Mouse (Mus musculus) midbrain, embryonic 15.5 days (tissue): ENCODE measurements around the gene Adra2b. TPM values are rescaled to one million over a fixed set of nuclear protein-coding genes. Genes with fewer than 3 reads are reported as not detected.

Experiments
- ATAC-seq: fragments of 200-750 bp; cut with Nextera tagmentation; replicated peaks from 2 replicates; pipeline ENCODE4 v1.8.0; 2017; ENCODE audit warnings: moderate TSS enrichment
- H3K27ac ChIP-seq: fragments of 300-500 bp; sonication (generic); 2 replicates; pipeline ENCODE4 v1.5.1; 2015; ENCODE audit warnings: mild to moderate bottlenecking, inconsistent platforms
- H3K27me3 ChIP-seq: fragments of 300-500 bp; sonication (generic); replicated peaks from 2 replicates; pipeline ENCODE4 v1.6.1; 2015; ENCODE audit warnings: inconsistent platforms
- H3K36me3 ChIP-seq: fragments of 300-500 bp; sonication (generic); replicated peaks from 2 replicates; pipeline ENCODE4 v1.6.1; 2015; ENCODE audit warnings: inconsistent platforms
- H3K4me1 ChIP-seq: fragments of 300-500 bp; sonication (generic); 2 replicates; pipeline ENCODE4 v1.6.1; 2015; ENCODE audit warnings: inconsistent platforms
- H3K4me2 ChIP-seq: fragments of 300-500 bp; sonication (generic); 2 replicates; pipeline ENCODE4 v1.6.1; 2015; ENCODE audit warnings: inconsistent platforms, mild to moderate bottlenecking, moderate library complexity
- H3K4me3 ChIP-seq: fragments of 300-500 bp; sonication (generic); 2 replicates; pipeline ENCODE4 v1.5.1; 2015; ENCODE audit warnings: mild to moderate bottlenecking, inconsistent platforms
- H3K9ac ChIP-seq: fragments of 300-500 bp; sonication (generic); 2 replicates; pipeline ENCODE4 v1.6.1; 2015; ENCODE audit warnings: mild to moderate bottlenecking, inconsistent platforms
- H3K9me3 ChIP-seq: fragments of 300-500 bp; sonication (generic); 2 replicates; pipeline ENCODE4 v1.6.1; 2016; ENCODE audit warnings: inconsistent platforms
- WGBS: fragments of 180-500 bp; shearing (Covaris S2); methylation state at CpG from one replicate; pipeline ENCODE4 v1.1.7; 2015; ENCODE audit warnings: mixed read lengths; 5-methylcytosine and 5-hydroxymethylcytosine counted together
- polyA plus RNA-seq: library from polyadenylated mRNA; unstranded; fragments of >200 nt; fragmentation: Nextera tagmentation; extraction: Ambion mirVana; gene quantifications from 2 replicates; pipeline ENCODE4 v1.2.1, GENCODE M21; 2015

The Adra2b gene
- polyA plus RNA-seq, 1 experiment from 2014 or later, result 0.19 TPM

DNA sequence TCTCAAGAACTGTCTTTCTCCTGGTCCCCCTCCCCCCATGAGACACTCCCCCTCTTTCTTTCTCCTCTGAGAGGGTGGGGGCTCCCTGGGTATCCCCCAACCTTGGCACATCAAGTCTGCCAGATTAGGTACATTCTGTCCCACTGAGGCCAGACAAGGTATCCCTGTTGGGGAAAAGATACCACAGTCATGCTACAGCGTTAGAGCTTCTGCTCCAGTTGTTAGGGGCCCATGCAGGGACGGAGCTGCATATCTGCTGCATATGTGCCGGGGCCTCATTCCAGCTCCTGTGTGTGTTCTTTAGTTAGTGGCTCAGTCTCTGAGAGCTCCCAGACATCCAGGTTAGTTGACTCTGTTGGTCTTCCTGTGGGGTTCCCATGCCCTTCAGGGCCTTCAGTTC, 11.1 kb downstream of the Adra2b start:
- Histone ChIP-seq H3K27ac (no peak overlapping the region), H3K4me1 (peaks cover 8% of the 10 kb centered on the region; the same call in 1 of the 2 replicates), H3K4me3 (no peak overlapping the region), H3K4me2 (no peak overlapping the region), H3K27me3 (no peaks in the 10 kb centered on the region), H3K36me3 (no peaks in the 10 kb centered on the region), H3K9ac (no peak overlapping the region), H3K9me3 (no peaks in the 10 kb centered on the region)
- ATAC-seq, result no peak
- WGBS, result 90% methylated on average over 3 of the region's 3 CpGs

DNA sequence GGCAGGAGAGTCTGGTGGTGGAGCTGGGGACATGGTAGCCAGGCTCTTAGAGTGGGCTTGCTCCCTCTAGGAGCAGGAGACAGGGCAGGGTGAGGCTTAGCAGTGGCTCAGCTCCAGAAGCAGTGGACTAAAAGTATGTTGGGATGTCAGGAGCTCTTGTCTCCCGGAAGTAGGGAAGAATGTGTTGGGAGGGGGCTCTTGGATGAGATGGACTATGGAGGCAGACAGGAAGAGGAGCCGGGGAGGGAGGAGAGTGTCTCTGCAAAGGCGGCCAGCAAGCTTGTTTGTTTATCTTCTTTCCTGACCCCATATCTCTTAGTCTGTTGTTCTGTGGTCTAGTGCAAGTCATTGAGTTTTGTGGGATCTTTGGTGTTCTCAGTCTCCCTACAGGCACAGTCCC, 12.1 kb downstream of the Adra2b start:
- ATAC-seq, result no peak
- WGBS, result 77% methylated on average over 3 of the region's 3 CpGs
- no peak overlapping the region for H3K9ac ChIP-seq
- no peak overlapping the region for H3K4me2 ChIP-seq
- H3K9me3 ChIP-seq, result no peaks in the 10 kb centered on the region
- H3K36me3 ChIP-seq, result no peaks in the 10 kb centered on the region
- no peak overlapping the region for H3K27ac ChIP-seq
- no peaks in the 10 kb centered on the region for H3K27me3 ChIP-seq
- H3K4me1 ChIP-seq, result peaks cover 8% of the 10 kb centered on the region; the same call in 1 of the 2 replicates
- H3K4me3 ChIP-seq, result no peak overlapping the region

DNA sequence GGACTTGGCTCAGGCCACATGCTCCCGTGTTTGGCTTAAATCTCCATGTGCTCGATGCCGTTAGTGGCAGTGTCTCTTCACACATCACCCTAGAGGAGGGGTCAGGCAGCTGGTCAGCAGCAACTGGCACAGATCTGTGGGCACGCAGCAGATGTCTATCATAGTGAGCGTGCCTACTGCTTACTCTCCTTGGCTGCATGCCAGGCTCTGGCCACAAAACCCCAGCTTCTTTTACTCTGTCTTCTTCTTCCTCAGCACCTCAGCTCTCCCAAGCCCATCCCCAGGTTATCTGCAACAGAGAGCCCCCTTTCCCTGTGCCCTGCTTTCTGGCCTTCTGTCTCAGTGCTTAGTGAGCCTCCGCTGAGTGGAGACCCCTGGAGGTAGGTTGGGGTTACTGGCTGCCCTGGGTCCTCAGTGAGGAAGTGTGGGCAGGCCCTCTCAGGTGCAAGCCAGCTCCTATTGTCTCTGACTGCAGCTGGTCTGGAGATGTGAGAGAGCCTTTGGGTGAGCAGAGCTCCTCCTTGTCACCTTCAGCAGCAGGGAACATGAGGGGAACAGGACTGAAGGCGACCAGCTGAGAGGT, 12.8 kb downstream of the Adra2b start:
- no peak overlapping the region for H3K4me2 ChIP-seq
- no peak overlapping the region for H3K4me3 ChIP-seq
- H3K27me3 ChIP-seq, result no peaks in the 10 kb centered on the region
- ATAC-seq, result no peak
- peaks cover 8% of the 10 kb centered on the region; the same call in 1 of the 2 replicates for H3K4me1 ChIP-seq
- WGBS, result 53% methylated on average over 7 of the region's 7 CpGs
- no peaks in the 10 kb centered on the region for H3K9me3 ChIP-seq
- H3K36me3 ChIP-seq, result no peaks in the 10 kb centered on the region
- H3K27ac ChIP-seq, result no peak overlapping the region
- no peak overlapping the region for H3K9ac ChIP-seq

DNA sequence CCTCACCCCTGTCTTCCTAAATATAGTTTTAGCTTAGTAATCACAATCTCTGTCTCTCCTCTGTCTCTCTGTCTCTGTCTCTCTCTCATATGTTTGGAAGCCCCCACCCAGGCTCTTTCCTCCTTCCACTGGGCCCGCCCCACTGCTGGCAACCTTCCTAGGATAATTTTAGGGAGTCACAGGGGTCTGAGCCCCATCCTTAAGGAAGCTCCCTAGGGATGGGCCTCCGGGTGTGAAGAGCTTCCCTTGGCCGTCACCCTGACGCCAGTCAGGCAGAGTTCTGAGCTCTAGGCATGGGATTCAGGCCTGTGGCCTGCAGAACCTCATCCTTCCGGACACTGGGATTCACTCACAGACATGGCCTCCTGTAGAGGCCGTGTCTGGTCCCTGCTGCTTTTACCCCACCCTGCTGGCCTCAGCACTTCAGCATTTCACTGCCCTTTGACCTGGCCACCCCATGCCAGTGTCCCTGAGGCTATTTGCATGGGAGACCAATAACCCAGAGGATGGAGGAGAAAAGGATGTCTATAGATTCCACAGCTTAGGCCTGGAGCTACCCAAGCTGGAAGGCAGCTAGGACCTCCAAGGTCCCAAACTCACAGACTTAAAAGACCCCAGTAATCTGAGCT, 13.5 kb downstream of the Adra2b start:
- WGBS, result 73% methylated on average over 6 of the region's 6 CpGs
- ATAC-seq, result no peak

DNA sequence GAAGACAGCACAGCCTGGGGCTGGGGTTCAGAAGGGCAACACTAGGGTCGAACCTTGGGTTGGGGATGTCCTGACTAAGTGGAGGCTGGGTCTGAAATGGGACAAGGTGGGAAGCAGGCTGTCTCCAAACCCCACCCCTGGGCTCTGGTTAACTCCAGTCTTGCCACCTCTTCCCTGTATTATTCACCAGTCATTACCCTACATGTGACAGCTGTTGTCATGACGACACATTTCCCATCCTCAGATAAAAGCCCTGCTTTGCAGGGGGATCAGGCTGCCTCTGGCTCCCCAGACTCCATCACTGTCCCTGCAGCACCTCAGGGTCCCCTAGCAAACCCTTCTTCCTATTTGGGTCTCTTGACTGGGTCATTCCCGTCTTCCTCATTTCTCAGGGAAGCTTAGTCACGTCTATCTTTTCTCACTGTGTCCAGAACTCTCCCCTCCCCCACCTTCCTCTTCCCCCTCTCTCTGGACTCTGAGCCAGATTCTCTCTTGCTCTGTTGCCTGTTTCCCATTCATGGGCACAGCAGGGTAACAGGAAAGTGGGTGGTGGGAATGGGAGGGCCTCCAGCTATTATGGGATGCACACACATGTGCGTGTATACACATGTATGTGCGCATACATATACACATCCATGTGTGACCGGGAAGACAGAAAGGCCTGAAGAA, 15.1 kb downstream of the Adra2b start:
- no peak overlapping the region for H3K27ac ChIP-seq
- WGBS, result 59% methylated on average over 7 of the region's 7 CpGs
- peak; percentile 63; the same call in 1 of the 2 replicates for ATAC-seq

More for the DNA sequence above, 13.5 kb downstream of the Adra2b start:
- no peak overlapping the region for H3K9ac ChIP-seq
- H3K27me3 ChIP-seq, result no peaks in the 10 kb centered on the region
- H3K4me3 ChIP-seq, result no peak overlapping the region
- H3K4me1 ChIP-seq, result peaks cover 8% of the 10 kb centered on the region; the same call in 1 of the 2 replicates
- no peak overlapping the region for H3K4me2 ChIP-seq
- no peaks in the 10 kb centered on the region for H3K36me3 ChIP-seq
- H3K27ac ChIP-seq, result no peak overlapping the region
- no peaks in the 10 kb centered on the region for H3K9me3 ChIP-seq

DNA sequence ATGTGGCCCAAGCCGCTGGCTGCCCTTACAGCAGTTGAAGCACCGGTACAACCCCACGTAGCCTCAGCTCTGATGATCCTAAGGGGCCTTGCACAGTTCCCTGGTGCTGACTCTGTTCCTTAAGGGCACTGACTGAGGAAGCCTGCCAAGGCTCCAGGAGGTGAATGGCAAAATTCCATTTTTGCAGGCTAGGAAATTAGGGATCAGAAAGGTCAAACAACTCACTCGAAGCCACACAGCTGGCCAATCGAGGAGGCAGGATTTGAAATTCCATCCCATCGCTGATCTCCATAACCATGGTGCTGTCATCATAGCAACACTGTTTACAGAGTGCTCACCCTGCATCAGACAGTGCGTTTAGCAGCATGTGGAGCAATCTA, 15.6 kb downstream of the Adra2b start:
- 71% methylated on average over 7 of the region's 7 CpGs for WGBS
- no peak overlapping the region for H3K4me2 ChIP-seq
- no peaks in the 10 kb centered on the region for H3K9me3 ChIP-seq
- H3K4me3 ChIP-seq, result no peak overlapping the region
- H3K4me1 ChIP-seq, result peaks cover 8% of the 10 kb centered on the region; the same call in 1 of the 2 replicates
- no peak for ATAC-seq
- H3K9ac ChIP-seq, result no peak overlapping the region
- H3K27me3 ChIP-seq, result no peaks in the 10 kb centered on the region
- no peaks in the 10 kb centered on the region for H3K36me3 ChIP-seq
- no peak overlapping the region for H3K27ac ChIP-seq

More for the DNA sequence above, 15.1 kb downstream of the Adra2b start:
- Histone ChIP-seq H3K9me3 (no peaks in the 10 kb centered on the region), H3K4me2 (no peak overlapping the region), H3K4me3 (no peak overlapping the region), H3K27me3 (no peaks in the 10 kb centered on the region), H3K4me1 (peaks cover 8% of the 10 kb centered on the region; the same call in 1 of the 2 replicates), H3K9ac (no peak overlapping the region), H3K36me3 (no peaks in the 10 kb centered on the region)

DNA sequence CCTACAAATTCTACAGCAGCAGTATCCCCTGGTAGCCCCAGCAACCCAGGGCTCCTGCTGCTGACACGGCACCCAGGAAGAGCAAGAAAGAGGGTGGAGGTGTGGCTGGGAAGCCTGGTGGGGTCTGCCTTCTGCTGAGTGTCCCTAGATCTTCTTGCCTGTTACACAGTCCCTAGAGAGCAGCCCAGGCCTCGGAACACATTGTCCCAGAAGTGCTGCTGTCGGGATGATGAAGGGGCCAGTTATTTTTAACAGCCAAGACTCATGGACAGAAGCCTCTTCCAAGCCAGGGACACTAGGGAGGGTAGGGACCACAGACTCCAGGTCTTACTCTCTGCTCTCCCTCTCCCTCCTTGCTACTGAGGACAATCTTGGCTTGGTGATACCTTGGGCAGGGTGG, 16.2 kb downstream of the Adra2b start:
- ATAC-seq, result no peak
- H3K36me3 ChIP-seq, result no peaks in the 10 kb centered on the region
- H3K27me3 ChIP-seq, result no peaks in the 10 kb centered on the region
- H3K9me3 ChIP-seq, result no peaks in the 10 kb centered on the region
- no peak overlapping the region for H3K4me2 ChIP-seq
- peaks cover 8% of the 10 kb centered on the region; the same call in 1 of the 2 replicates for H3K4me1 ChIP-seq
- H3K9ac ChIP-seq, result no peak overlapping the region
- no peak overlapping the region for H3K4me3 ChIP-seq
- WGBS, result 83% methylated on average over 3 of the region's 3 CpGs
- no peak overlapping the region for H3K27ac ChIP-seq

DNA sequence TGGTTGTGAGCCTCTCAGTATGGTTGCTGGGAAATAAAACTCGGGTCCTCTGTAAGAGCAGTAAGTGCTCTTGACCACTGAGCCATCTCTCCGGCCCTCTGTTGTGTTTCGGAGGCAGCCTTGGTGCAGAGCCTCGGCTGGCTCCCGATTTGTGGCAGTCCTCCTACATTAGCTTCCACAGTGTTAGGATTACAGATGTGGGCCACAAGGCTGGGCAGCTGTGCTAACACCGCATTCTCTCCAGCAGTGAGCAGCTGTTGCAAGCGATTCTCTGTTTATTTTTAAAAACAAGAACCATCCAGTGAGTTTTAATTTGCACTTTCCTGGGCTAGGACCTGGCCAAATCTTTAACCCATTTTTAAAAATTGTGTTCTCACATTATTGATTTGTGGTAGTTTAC, 20.9 kb downstream of the Adra2b start:
- Histone ChIP-seq H3K27ac (no peak overlapping the region), H3K9ac (no peak overlapping the region), H3K4me1 (no peaks in the 10 kb centered on the region), H3K4me3 (no peak overlapping the region), H3K4me2 (no peak overlapping the region), H3K36me3 (no peaks in the 10 kb centered on the region), H3K27me3 (no peaks in the 10 kb centered on the region), H3K9me3 (no peaks in the 10 kb centered on the region)
- ATAC-seq, result no peak
- WGBS, result 70% methylated on average over 7 of the region's 7 CpGs

DNA sequence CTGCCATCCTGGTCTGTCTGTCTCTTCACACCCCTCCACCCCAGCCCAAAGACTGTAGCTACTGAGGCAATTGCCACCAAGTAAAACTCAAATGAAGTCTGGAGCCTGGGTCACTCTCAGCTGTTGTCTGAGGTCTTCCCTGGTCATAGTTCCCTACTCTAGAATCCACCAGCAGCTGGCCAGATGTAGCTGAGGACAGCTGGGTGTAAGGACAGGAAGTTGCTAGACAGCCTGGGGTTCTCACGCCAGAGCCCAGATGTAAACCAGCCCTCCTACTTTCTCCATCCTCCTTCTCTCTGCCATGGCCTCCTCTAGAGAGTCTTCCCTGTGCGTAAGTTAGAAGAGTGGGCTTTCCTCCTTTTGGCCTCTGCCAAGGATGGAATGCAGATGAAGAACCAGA, 24.5 kb downstream of the Adra2b start:
- WGBS, result 81% methylated on average over 2 of the region's 2 CpGs
- H3K9ac ChIP-seq, result no peak overlapping the region
- H3K4me3 ChIP-seq, result no peak overlapping the region
- no peaks in the 10 kb centered on the region for H3K4me1 ChIP-seq
- H3K27me3 ChIP-seq, result no peaks in the 10 kb centered on the region
- ATAC-seq, result no peak
- no peak overlapping the region for H3K27ac ChIP-seq
- no peak overlapping the region for H3K4me2 ChIP-seq
- no peaks in the 10 kb centered on the region for H3K9me3 ChIP-seq
- no peaks in the 10 kb centered on the region for H3K36me3 ChIP-seq

DNA sequence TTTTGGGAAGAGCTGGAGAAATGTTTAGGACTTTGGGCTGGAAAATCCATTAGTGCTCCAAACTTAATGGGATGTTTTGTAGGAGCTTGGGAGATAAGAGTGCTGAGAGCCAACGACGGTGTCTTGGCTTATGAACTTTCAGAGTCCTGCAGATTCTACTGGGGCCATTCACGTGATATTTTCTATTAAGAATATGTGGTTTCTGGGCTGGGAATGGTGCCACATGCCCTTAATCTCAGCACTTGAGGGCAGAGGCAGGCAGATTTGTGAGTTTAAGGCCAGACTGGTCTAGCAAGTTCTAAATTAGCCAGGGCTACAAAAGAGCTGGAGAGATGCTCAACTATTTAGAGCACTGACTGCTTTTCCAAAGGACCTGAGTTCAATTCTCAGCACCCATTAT, 27.3 kb downstream of the Adra2b start:
- H3K9ac ChIP-seq, result no peak overlapping the region
- ATAC-seq, result no peak
- H3K4me2 ChIP-seq, result no peak overlapping the region
- H3K4me1 ChIP-seq, result no peaks in the 10 kb centered on the region
- H3K27me3 ChIP-seq, result no peaks in the 10 kb centered on the region
- H3K9me3 ChIP-seq, result no peaks in the 10 kb centered on the region
- no peaks in the 10 kb centered on the region for H3K36me3 ChIP-seq
- H3K27ac ChIP-seq, result no peak overlapping the region
- 86% methylated on average over 3 of the region's 3 CpGs for WGBS
- H3K4me3 ChIP-seq, result no peak overlapping the region

DNA sequence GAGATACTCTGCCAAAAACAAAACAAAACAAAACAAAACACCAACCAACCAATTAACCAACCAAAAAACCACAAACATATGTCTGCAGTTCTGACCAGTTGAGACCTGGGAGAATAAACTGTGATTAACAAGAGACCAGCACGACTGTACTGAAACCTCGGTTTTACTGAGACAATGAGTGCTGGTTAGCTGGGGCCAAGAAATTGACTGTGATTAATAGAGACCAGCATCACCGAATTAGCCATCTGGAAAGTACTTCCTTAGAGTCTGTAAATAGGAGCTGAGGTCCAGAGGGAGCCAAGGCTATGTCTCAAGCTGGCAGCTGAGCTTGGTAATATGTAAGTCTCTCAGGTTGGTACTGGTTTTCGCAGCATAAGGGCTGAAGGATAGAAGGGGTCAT, 27.8 kb downstream of the Adra2b start:
- H3K27ac ChIP-seq, result no peak overlapping the region
- no peak overlapping the region for H3K4me3 ChIP-seq
- H3K4me1 ChIP-seq, result no peaks in the 10 kb centered on the region
- no peaks in the 10 kb centered on the region for H3K9me3 ChIP-seq
- no peak overlapping the region for H3K9ac ChIP-seq
- no peaks in the 10 kb centered on the region for H3K27me3 ChIP-seq
- 76% methylated on average over 4 of the region's 4 CpGs for WGBS
- no peak overlapping the region for H3K4me2 ChIP-seq
- no peaks in the 10 kb centered on the region for H3K36me3 ChIP-seq
- no peak for ATAC-seq

DNA sequence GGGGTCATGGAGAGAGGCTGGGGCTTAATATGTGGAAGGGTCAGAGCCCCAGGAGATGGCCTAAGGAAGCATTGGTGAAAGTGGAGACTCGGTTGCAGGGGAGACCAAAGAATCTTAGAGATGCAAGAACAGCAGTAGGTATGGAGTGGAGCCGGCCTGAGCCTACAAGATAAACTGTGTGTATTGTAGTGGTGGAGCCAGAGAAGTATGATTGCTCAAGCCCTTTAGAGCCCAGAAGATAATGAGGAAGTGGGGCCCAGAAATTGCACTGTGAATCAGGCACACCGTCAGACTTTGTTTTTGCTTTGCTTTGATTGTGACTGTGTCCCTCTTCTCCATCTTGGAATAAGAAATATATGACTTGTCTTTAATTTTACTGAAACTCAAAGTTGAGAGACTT, 28.3 kb downstream of the Adra2b start:
- ATAC-seq, result no peak
- no peaks in the 10 kb centered on the region for H3K36me3 ChIP-seq
- H3K9ac ChIP-seq, result no peak overlapping the region
- no peak overlapping the region for H3K27ac ChIP-seq
- H3K4me2 ChIP-seq, result no peak overlapping the region
- no peaks in the 10 kb centered on the region for H3K27me3 ChIP-seq
- no peak overlapping the region for H3K4me3 ChIP-seq
- WGBS, result 73% methylated on average over 3 of the region's 3 CpGs
- H3K9me3 ChIP-seq, result no peaks in the 10 kb centered on the region
- no peaks in the 10 kb centered on the region for H3K4me1 ChIP-seq
